Mouse (Mus musculus): Measurements from ENCODE around the gene Sh3bp5l.
A peak's percentile ranks its signal among the peaks of the same experiment; 100 is the strongest.
"Not testable (repeated sequence)": the region's sequence is repeated elsewhere in the genome, so short reads cannot be mapped to it uniquely, and the experiment has no call there.

Sh3bp5l gene

DNA sequence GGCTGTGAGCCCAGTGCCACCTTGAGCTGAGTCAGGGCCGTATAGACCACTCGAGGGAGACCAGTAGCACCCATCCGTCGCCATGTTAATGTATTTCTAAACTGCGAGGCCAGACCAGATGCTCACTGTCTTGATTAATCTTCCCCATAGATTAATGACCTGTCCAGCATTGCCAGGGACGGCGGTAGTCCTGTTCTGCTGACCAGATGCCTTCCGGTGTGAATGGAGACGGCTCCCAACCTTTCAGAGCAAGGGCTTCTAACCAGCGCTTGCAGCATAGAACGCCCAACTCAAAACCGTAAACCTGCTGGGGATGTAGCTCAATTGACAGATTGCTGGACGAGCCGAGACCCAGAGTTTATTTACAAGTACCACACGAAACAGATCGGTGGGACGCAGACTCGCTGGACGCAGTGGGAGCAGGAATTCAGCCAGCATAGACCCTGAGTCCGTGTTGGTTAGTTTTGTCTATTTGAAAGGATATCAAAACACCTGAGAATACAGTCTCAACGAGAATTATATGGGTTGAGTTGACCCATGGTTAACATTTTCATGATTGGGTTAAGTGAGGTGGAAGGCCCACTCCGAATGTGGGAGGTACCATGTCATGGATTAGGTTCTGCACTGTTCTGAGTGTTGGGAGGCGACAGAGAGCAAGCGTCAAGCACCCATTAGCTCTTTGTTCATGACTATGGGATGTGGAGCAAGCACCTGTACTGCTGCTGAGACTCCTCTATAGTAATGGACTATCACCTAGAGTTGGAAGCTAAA is 6.8 kb upstream of the Sh3bp5l start:
- DNase-seq: no peak

DNA sequence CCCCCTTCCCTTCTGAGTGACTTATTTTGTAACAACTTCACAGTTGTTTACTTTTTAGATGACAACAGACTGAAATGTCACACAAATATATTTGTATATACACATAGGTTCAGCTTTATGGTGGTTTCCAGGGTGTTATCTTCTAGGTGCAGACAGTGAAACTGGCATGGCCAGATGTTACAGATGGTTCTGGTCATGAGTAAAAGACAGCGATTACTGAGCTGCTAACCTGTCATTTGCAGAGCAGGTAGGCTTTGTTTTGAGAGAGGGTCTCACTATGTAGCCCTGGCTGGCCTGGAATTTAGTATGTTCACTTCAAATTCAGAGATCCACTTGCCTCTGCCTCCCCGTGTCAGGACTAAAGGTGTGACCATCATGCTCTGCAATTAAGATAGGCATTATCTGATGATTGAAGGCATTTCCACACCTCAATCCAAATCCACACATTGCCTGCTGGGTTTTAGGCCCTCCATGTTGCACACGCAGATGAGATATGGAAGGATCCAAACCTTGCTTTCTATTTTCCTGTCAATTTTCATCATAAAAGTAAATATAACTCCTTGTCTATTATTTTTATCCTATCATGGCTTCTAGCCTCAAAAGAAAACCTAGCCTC is 5.8 kb upstream of the Sh3bp5l start:
- DNase-seq: no peak

DNA sequence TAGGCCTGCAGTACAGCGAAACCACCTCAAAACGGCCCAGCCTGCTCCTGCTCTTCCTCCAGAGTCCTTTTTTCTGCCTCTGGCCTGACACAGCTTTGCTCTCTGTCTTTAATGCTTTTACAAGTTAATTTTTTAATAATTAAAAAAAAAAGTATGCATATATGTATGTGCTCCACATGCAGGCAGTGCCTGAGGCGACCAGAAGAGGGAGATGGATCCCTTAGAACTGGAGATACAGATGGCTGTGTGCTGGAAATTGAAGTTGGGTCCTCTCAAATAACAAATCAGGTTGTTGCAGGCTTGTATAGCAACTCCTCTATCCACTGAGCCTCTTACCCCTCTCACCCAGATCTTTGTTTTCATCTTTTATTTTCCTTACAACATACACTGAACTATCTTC is 3.7 kb upstream of the Sh3bp5l start:
- DNase-seq: no peak

DNA sequence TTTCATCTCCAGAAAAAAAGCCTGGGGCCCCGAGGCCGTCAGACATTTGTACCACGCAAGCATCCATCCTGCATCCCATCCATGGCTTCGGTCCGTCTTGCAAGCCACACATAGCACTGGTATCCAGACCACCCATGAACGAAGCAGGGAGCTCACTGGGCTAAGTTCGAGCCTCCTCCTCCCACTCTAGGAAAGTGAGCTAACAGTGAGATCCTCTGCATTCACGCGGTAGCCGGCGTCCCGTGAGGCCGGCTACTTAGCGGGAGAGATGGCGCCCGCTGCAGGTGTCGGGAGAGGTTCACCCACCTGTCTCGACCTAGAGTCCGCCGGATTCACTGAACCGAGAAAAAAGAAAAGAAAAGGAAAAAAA is 633 bp upstream of the Sh3bp5l start:
- peak; percentile 8 for DNase-seq

DNA sequence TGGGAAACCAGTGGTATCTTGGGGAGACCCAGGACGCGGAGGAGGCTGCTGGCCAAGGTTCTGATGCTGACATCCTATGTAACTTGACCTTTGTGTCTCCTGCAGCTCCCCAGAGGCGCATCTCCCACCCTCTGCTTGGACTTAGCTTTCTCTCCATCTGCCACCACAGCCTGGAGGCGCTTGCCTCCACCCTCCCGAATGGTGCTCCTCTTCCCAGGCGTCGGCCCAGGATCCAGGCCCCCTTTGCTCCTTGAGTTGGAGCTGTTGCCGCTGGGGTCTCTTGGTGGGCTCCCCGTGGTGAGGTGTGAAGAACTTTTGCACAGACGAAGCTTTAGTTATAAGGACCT is 598 bp downstream of the Sh3bp5l start:
- no peak for DNase-seq

DNA sequence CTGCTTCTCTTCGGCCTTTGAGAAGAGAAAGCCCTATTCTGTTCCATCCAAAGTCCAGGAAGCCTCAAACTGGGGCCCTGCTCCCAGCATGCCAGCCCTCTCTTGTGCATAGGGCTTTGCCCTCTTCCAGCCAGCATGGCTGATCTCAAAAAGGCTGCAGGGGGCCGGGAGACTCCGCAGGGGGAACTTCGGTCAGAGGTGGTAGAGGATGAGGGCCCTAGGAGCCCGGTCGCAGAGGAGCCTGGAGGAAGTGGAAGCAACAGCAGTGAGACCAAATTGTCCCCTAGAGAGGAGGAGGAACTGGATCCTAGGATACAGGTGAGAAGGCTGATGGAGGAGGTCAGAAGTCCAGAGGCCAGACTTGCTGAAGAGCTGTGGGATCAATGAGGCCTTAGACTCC is 1.0 kb downstream of the Sh3bp5l start:
- DNase-seq: no peak

DNA sequence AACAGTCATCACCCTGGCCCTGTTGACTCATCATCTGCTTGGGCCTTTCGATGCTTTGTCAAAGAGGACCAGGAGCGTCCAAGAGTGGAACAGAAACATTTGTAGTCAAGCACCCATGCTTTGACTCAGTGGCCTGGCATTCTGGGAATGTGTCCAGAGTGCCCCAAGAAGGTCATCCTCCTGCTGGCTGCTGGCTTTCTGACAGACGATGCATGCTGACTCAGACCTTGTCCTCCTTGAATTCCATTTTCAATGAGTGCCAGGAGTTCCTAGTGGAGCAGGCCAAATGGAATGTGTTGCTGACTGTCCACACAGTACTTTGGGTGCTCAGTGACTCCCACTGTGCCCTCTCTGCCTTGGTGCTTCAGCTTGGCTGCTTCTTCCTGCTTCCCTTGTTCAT is 4.2 kb downstream of the Sh3bp5l start:
- DNase-seq: peak; percentile 60

DNA sequence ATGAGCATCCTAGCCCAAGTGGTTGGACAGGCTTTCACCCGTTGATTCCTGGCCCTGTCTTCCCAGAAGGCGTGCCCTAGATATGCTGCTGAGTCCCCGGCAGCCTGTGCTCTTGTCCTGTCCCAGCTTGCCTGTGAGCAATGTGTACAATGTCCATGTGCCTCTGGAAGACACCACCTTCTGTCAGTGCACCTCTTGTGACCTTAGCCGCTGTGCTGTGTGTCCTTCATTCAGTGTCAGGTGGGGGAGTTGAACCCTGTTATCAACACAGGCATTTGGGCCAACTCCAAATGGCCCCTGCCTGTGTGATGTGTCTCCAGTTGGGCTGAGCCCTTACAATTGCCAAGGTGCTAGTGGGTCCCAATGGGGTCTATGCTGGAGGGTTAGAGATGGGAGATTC is 16.2 kb downstream of the Sh3bp5l start:
- DNase-seq: no peak

DNA sequence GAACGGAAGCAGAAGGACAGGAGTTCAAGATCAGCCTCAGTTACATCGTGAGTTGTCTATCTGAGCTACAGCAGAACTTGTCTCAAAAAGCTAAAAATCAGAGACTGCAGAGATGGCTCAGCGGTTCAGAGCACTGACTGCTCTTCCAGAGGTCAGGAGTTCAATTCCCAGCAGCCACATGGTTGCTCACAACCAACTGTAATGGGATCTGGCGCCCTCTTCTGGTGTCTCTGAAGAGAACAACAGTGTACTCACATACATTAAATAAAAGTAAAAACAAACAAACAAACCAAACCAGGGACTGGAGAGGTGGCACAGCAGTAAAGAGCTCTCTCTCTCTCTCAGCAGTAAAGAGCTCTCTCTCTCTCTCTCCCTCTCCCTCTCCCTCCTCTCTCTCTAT is 20.1 kb downstream of the Sh3bp5l start:
- no peak for DNase-seq

DNA sequence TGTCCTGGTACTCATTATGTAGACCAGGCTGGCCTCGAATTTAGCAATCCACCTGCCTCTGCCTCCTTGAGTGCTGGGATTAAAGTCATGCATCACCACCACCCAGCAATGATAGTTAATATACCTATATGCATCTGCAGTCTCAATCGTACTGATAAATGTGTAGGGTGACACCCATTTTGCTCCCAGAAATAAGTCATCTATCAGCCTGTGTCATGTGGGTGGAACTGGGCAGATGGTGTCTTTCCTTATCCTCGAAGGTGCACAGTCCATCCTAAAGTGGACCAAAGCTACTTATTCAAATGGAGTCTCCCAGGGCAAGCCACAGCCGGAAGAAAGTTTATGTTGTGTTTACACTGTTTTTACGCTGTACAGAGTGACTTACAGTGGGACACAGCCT is 20.7 kb downstream of the Sh3bp5l start:
- no peak for DNase-seq

DNA sequence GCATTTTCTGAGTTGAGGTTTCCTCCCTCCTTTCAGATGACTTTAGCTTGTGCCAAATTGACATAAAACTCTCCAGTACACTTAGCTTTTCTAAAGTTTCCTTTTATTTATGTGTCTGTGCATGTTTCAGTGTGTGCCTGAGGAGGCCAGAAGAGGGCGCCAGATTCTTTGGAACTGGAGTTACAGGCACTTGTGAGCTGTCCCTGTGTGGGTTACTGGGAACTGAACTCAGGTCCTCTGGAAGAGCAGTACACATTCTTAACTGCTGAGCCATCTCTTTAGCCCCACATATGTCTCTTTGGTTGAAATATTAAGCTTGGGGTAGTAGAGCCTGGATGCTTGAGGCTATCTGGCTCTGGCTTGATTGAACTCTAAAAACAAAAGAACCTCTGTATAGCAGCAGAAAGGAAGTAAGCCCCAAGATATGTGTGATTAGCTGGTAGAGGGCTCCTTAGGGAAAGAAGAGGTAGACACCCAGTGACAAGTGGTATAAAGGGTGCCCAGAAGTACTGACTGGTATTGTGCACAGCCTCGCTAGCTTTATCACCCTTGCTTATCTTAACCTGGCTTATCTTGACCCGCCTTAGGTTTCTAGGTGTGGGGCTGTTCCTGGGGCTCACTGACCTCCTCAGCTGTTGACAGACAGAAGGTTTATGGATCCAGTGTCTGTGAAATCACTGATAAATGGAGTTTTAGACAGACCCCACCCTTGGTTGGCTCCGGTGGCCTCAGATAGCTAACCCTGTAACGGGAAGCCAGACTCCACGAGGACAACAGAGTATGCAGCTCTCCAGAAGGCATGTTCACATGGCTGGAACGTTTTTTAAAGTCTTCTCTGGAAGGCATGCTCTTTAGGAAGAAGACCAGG is 22.4 kb downstream of the Sh3bp5l start:
- DNase-seq: no peak

DNA sequence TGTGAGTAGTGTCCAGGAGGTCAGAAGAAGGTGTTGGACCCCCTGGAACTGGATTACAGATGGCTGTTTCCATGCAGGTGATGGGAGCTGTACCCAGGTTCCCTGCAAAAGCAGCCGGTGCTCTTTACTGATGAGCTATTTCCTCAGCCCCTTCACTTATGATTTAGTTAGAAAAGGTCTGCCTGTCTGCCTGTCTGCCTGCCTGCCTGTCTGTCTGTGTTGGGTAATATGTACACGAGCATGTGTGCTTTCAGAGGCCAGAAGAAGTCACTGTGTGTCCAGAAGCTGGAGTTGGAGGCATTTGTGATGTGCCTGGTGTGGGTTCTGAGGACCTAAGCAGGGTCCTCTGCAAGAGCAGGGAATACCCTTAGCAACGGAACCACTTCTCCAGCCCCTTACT is 23.2 kb downstream of the Sh3bp5l start:
- no peak for DNase-seq

DNA sequence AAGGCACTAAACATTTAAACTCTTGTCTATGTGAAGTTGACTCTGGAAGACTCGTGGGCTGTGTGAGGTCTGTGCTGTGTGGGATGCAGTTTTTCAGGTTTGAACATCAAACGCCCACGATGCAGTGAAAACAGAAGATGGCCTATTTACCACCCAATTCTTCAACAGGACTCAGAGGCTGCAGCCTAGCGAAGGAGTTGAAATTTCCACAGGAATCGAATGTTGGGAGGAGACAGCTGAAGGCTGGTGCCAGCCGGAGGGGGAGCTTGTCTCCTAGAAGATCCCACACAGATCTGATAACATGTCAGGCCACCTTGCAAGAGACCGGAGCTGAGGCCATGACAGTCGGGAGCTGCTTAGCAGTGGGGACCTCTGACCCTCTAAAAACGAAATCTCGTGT is 24.0 kb downstream of the Sh3bp5l start:
- DNase-seq: no peak

DNA sequence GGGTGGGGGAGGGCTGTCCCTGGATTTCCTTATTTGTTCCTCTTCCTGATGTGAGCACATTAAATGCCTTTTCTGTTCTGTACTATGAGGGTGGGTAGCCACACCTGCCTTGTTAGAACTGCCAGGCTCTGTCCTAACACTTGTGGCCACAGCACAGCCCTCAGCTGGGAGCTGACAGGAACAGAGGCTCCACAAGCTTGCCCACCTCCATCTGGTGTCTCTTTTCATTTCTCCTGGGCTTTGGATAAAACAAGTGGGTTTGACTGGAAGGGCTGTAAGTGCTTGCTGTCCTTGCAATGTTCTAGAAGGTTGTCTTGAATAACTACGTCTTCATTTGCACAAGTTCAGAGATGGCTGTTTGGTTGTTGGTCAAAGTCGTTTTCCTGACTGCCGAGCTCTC is 24.4 kb downstream of the Sh3bp5l start:
- no peak for DNase-seq

DNA sequence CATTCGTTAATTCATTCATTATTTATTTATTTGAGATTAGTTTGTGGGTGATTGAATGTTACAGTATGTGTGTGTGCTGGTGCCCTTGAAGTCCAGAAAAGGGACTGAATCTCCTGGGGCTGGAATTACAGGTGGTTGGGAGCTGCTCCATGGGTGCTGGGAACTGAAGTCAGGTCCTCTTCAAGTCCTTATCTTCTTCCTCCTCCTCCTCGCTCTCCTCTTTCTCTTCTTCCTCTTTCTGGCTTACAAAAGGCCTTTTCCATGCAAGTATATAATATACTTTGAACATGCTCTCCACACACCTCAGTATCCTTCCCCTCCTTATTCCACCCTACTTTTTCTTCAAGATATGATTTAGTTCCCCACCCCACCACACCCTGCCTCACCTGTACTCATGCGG is 26.5 kb downstream of the Sh3bp5l start:
- DNase-seq: no peak

DNA sequence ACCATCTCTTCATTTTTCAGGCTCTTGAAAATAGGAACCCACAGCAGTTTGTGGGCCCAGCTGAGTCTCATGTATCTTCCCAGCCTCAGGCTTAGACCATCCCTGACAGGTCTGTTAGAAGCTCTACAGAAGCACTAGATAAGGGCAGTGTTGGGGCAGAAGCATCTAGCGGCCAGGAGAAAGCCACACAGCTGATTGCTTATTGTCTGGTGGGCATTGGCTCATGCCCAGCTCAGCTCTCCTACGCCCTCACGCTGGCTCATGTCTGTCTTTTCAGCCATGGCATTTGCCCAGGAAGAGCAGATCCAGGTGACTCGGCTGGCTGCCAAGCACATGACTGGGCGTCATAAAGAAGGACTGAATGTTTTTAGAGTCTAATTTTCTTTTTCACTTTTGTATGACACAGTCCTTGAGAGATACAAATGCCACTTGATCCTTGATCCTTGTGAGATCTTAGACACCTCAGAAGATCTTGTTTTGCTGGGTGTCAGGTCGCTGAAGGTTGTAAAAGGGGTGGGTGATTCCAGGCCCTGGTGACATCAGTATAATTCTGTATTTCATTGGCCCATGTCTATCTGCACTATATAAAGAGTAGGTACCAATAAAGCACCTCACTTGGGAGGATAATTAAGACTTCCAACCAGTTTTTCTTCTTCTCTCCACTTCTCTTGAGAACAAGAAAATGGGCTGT is 27.5 kb downstream of the Sh3bp5l start:
- DNase-seq: no peak

DNA sequence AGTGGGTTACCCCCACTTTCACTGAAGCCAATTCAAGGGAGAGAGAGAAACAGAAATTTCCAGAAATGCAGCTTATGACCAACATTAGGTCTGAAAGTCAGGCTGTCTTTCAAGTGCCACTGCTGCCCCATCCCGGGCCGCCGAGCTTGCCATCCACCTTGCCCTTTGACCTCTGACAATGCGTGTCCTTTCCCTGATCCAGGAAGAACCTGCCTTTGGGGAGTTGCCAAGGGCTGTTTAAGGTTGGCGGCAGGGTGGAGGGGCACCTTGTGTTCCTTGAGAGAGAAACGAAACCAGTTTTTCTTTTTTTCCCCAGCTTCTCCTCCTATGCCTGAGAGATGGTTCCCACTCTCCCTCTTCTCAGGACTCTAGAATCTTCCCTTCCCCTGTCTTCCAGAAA is 32.0 kb downstream of the Sh3bp5l start:
- not testable (repeated sequence) for DNase-seq

DNA sequence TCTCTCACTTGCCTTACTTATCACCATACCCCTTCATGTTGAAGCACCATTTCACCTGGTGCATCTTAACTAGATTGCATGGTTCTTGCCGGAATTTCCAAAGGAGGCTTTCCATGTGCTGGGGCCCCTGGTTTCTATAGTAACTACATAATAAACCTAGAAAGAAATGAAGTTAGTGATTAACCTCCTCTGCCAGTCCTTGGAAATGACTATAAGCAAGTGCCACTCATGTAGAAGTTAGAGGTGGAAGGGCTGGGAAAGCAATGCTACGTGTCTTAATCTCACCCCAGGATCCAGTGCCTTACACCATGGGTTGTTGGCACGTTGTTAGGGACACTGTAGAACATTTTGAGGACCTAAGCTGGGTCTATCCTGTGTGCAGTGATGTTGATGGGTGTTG is 33.9 kb downstream of the Sh3bp5l start:
- no peak for DNase-seq

DNA sequence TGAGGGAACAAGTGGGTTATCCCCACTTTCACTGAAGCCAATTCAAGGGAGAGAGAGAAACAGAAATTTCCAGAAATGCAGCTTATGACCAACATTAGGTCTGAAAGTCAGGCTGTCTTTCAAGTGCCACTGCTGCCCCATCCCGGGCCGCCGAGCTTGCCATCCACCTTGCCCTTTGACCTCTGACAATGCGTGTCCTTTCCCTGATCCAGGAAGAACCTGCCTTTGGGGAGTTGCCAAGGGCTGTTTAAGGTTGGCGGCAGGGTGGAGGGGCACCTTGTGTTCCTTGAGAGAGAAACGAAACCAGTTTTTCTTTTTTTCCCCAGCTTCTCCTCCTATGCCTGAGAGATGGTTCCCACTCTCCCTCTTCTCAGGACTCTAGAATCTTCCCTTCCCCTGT is 35.7 kb downstream of the Sh3bp5l start:
- not testable (repeated sequence) for DNase-seq

DNA sequence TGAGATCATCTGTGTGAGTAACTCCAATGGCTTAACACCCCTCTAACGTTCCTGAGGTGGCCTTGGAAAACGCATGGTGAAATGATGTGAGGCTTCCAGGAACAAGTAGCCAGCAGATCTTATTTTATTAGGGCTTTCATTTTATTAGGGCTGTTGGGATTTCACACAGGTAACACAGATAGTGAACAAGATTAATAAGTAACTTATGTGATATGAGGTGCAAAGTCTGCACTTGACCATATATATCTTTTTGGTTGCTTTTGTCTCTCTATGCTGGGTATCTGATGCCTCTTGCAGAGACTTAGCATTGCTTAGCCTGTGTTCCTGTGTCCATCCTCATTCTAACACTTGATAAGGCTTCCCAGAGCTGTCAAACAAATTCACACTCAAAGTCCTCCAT is 46.7 kb downstream of the Sh3bp5l start:
- DNase-seq: no peak

DNA sequence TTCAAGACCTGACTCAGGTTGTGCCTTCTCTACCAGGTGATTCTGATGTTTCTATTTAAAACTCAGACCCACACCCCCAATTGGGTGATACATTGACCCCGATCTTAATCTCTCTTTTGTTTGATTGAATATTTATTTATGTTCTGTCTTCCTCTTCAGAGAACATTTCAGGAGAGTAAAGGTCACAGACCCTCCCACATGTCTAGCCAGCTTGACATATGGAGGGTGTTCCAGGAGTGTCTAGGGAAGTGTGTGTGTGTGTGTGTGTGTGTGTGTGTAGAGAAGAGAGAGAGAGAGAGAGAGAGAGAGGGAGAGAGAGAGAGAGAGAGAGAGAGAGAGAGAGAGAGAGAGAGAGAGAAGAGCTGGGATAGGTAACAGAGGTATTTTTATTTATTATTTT is 47.2 kb downstream of the Sh3bp5l start:
- DNase-seq: no peak

DNA sequence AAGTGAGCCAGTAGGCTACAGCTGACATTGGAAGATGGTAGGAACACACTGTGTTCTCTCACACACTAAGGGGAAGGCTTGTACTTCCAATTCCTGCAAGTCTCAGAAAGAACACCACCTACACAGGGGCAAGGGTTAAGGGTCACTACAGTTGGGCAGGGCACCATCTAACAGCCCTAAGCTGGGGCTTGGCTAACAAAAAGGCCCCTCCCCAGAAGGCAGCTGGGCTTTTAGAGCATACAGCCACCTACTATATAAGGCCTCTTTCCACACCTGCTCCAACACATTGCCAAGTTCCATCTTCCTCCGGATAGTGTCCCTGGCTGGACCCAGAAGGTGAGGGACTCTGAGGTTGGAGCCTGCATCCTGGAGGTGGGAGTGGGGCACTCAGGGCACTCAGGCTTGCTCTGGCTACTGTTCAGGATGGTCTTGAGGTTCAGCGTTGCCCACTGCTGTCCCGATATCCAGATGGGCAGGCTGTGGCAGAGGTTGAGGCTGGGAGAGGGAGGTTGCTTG is 48.3 kb downstream of the Sh3bp5l start, which contains the start of gene Lypd8:
TSS of gene Lypd8 (plus strand) at position 281 of the 516 bp plus-strand sequence.
- DNase-seq: no peak

DNA sequence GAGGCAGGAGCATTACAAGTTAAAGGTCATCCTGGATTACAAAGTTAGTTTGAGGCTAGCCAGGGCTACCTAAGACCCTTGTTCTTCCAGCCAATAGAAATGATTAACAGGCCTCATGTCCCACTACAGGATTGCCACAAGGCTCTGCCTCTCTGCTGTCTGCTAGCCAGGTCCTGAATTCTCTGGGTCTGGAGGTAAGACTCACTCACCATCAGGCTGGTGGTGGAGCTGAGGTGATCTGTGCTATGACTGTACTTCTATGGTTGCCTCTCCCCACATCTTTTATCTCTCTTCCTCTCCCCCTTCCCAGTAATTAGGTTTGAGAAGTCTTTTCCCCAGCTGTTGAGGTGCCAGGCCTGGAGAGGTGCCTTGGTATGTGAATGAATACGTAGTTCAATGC is 49.0 kb downstream of the Sh3bp5l start:
- no peak for DNase-seq
